Mouse (Mus musculus): ENCODE measurements around the gene Sec31b.

Gene Sec31b

DNA sequence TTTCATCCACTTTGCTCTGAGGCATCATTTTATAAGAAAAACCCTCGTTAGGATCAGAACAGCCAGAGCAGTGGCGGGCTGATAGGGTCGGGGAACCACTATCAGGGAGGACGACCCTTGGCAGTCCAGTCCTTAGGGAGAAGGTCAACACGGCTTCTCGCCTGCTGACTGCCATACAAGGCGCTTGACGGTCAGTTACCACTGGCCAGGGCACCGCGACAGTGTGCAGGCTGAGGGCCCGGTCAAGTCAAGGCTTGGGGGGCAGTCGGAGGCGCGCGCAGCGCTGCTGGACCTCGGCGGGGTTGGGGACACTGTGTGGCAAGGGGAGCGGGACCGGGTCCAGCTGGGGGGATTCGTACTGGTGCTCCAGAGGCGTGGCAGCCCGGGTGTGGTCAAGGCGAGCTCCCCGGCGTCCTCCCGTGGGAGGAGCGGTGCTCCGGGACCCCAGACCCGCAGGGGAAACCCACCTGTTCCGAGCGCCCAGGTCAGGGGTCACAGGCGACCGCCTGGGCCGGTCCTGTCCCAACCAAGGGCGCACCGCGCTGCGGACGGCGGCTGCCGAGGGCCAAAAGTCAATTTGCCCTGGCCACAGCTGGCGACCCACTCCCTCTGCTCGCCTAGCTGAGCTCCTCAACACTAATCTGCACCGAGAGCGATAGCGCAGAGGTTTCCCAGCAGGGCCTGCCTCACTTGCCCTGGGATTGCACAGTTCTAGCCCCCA, at the start of gene Sec31b:
Gene Sec31b, minus strand, starts transcription at position 544 of the 721 bp plus-strand sequence.
- peak; percentile 97 for DNase-seq

DNA sequence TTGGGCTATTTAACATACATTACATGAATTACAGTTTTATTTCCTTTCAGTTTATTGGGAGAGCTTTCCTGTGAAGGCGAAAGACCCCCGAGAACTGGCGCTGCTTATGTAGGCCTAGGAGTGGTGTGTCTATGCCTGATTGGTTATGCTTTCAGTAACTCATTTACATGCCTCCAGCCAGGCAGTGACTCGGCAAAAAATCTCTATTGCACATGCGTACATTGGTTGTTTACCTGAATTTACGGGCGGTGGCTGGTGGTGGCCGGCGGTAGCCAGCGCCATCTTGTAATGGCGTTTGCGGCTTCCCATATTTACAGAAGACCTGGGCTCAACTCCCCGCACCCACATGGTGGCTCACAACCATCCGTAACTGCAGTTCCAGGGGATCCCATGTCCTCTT, 48.5 kb upstream of the Sec31b start:
- no peak for DNase-seq

DNA sequence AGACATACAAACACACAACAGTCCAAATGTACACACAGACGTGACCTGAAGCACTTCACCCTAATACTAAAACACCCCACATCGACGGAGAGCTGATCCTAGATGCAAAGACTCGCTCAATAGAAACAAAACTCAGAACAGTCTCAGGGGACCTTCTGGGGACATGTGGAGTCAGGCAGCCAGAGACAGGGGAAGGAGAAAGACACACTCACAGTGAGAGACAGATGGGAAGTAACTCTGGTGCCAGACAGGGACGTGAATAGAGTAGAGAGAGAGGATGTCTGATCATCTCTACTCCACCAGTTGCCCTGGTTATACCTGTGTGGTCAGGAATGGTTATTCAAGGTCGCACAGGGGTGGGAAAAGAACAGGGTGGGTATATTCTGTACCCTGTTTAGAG, 46.0 kb upstream of the Sec31b start:
- DNase-seq = no peak

DNA sequence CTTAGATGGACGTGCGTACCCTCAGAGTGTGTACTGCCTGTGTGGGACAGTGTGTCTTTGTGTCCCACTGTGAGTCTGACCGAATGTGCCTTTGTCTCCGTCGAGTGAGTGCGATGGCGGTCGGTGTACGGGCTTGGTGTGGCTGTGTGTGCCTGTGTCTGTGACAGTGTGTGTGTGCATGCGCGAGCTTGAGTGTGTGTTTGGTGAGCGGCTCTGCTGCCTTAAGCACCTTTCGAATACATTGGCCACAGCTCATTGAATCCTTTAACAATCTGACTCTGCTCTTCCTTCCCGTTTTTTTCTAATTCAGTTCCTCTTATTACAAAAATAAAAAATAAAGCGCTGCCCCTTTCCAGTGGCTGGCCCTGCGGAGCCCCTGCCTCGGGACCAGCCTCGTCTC, 45.3 kb upstream of the Sec31b start:
- DNase-seq = no peak

DNA sequence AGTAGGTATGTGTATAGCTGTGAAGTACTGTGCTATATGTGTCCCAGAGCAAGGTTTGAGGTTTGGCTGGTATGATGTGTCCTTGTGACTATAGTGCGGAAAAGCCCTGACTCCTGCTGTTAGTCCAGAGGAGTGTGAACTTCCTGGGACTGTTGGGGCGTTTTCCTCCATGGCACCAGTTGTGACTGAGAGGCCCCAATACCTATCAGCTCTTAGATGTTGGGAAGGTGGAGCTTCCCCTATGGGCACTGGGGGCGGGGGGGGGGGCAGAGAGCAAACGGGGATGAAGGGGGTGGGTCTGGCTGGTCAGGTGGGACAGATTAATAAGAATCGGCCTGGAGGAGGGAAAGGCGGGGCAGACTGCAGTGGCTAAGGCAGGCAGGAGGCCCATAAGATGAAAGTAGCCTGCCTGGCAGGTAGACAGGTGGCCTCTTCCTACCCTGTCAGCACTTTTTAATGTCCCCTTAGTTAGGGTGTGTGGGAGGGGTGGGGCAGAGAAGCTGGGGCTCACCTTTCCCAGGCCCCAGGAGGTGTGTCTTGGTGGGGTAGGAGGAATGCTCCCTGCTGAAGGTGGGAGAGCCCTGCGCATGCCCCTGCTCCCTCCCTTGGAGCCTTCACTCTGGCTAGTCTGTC, 44.0 kb upstream of the Sec31b start:
- no peak for DNase-seq

DNA sequence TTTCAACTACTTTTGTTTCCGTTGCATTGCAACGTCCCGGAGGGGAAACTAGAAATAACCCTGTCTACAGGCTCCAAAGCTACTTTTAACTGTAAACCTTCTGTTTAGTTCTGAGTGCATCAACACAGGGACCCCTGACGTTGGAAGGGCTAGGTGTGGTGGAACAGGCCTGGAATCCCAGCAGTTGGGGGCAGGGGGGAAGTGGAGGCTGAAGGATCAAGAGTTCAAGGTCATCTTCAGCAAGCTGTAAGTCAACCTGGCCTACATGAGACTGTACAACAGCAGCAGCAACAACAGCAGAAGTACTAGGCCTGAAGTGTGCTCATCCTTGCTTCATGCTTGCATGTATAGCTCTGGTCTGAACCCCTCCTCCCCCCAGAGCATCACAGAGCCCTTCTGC, 42.4 kb upstream of the Sec31b start:
- DNase-seq = no peak

DNA sequence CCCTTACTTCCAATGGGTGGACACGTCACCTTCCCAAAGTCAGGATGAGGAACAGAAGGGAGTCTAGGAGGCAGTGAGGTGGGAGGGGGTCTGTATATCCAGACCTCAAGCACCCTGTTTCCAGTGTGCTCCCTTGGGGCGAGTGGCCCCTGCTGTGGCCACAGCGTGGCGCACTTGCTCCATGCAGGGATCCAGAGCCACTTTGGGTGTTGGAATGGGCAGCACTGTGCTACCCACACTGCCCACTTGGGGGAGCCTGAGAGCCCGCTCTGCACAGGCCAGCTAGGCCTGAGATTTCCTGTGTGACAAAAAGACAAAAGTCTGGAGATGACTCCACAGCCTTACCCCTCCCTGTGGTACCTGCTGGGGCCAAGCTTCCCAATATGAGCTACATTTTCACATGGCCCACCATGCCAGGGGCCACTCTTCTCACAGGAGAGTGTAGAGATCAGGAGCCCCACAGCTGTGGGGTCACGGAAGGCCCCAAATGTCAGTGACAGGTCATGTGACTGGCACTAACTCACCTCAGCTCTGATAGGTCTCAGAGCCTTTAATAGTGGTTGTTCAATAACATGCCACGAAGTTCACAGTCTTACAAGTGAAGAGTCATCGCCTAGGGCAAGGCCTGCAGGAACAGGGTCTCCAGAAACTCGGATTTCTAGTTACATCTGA, 37.1 kb upstream of the Sec31b start:
- peak; percentile 98 for DNase-seq

DNA sequence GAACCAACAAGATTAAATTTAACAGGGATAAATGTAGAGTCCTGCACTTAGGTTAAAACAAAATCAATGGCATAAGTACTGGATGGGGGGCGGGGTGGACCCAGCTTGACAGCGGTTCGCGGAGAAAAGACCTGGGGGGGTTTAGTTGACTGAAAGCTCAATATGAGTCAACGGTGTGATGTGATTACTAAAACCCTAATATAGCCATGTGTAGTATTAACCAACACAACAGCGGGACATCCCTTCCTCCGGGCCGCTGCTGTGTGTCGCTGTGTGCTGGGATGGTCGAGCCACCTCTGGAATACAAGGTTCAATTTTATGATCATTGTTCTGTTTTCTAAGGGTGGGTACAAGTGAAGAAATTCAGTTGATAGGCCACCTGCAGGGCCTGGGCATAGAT, 36.4 kb upstream of the Sec31b start:
- DNase-seq = no peak

DNA sequence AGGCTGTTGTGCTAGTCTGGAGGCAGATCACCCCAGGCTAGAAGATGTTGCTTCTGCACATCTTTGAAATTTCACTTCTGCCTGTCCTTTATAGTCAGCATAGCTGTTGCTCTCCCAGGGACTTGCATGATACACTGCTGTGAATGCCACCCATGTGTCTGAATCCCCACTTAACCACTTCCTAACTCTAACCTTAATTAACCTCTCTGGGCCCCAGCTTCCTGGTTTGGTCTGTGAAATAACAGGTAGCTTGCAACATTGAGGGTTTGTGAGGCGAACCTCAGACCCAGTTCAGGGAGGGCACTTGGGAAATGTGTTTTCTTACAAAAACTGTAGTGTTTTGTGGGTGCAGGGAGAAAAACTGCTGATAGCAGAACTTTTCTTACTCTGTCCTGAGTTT, 32.4 kb upstream of the Sec31b start:
- DNase-seq = no peak

DNA sequence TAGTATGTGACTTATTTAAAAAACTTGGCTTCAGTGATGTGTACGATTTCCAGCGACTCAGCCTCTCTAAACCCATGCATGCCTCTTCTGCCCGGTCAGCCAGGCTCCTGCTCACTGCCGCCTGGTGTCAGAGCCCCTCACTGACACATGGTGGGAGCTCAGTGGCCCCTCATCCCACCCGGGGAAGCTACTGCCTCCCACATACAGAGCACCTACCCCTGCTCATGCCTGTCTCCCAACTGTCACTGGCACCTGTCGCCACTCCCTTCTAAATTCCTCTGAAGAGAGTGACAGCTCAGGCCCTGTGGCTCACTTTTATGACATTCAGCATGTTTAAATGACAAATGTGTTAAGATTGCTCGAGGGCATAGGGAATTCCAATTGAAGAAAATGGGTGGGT, 30.6 kb upstream of the Sec31b start:
- no peak for DNase-seq

DNA sequence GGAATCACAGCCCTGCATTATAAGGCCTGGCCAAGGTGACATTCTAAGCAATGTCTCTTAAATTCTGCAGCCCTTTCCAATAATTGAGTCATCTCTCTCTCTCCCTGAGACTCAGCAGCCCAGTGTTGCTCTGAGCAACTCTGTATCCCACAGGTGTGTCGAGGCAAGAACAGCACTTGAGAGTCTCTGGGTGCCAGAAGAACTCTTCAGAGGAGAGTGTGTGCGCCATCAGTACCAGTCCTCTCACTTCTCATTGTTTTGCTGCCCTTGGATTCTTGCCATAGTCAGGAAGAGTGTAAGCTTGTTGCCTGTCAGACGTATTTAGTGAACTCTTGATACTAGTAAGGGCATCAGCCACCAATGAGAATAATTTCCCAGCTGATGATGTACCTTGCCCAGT, 22.1 kb upstream of the Sec31b start:
- no peak for DNase-seq

DNA sequence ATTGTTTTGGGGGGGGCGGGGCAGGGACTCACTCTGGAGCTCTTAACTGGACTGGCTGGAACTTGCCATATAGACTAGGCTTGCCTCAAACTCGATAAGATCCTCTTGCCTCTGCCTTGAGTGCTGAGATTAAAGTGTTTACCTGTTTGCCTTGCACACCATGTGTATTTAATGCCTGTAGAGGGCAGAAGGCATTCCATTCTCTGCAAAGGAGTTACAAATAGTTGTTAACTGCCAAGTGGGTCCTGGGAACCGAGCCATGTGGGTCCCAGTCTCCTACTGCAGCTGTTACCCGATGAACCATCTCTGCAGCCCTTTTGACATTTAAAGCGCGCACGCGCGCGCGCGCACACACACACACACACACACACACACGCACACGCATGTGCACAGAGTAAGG, 18.3 kb upstream of the Sec31b start:
- DNase-seq = no peak

DNA sequence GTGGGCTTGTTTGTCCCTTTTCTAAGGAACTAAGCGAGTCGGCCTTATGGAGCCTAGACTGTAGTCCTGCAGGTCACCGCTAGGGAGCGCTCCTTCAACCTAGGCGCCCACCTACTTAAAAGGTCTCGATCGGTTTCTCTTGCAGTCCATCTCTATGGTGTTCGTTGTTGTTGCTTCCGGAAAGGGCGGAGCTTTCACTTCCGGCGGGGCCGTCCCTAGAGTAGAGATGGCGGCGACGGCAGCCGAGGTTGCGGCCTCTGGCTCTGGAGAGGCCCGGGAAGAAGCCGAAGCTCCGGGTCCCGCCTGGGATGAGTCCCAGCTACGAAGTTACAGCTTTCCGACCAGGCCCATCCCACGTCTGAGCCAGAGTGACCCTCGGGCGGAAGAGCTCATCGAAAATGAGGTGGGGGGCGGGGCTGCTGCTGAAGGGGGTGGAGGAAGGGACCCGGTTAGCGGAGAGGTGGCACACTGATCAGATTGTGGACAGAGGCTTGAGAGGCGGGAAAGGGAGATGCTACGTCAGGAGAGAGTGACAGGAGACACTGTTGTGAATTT, 17.1 kb upstream of the Sec31b start, which contains the start of gene Hif1an:
Gene Hif1an, plus strand, starts transcription at position 199 of the 555 bp plus-strand sequence.
- peak; percentile 99 for DNase-seq

DNA sequence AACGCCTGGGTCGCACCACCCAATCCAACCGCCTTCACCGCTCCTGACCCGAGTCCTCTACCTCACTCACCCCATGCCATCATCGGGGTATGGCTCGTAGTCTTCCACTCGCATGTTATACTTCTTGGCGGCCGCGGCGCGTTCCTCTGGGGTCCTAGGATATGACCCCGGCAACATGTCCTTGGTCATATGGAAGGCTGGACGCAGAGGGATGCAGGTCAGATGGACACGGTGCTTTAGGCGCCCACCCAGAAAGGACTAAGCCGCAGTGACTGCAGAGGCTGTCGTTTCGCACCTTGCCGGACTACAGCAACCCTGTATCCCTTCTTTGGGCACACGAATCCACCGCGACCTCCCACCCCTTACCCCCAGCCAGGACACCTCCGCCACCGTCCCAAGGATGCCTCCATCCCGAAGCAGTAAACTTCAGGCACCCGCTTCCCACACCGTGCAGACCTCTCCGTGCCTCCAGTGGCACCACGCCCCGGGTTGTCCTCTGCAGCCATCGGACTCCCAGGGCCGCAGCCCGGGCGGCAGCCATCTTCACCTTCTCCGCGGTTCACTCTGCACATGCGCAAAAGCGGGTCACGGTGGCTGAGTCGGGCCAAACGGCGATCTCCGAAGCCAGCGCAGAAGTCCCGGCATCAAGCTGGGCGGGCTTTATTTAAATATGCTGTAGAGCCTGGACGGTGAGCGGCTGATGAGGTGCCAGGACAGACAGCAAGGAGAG, 9.4 kb upstream of the Sec31b start, which contains the start of gene Ndufb8:
Gene Ndufb8, minus strand, starts transcription at position 580 of the 730 bp plus-strand sequence.
- DNase-seq = peak; percentile 99

DNA sequence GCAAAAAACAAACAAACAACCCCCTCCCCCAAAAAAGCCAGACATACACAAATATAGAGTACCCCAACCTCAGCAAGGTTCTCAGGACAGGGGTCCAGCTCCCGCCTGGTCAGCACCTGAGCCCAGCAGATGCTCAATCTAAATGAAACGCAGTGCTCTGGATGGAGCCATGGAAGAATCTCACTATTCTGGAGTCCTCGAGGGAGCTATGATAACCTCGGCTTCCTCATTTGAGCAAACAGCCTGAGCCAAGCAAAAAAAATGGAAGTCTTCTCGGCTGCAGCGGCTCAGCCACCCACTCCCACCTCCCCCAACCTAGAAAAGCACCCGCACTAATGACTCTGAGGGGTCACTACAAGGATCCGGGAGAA, 8.8 kb upstream of the Sec31b start:
- DNase-seq = peak; percentile 91

DNA sequence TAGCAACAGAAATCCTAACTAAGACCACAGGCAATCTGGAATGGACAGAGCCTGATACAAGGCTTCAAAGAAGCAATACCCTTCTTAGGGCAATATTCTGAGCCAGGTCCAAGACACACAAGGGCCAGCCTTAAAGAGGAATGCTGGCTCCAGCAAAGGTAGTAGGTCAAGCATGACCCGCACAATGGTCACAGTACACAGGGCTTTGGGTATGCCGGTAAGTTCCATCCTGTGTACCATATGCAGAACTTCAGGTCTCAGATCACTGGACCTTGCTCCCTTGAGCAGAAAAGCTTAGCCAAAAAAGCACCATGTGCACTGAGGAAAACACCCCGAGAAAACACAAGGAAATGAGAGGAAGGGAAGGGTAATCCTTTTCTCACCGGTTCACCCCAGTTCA, 7.6 kb upstream of the Sec31b start:
- DNase-seq = no peak

DNA sequence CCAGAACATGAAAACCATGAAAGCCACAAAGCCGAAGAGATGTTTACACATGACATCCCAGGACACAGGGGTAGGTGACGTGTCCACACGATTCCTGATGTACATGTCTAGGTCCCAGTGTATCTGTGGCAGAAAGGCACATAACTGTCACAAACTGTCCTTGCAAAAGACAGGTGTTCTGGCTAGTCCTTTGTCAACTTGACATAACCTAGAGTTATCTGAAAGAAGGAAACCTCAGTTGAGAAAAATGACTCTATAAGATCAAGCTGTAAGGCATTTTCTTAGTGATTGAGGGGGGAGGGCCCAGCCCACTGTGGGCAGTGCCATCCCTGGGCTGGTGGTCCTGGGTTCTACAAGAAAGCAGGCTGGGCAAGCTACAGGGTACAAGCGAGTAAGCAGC, 7.1 kb upstream of the Sec31b start, which contains the start of gene Gm20538:
Gene Gm20538, minus strand, starts transcription at position 101 of the 400 bp plus-strand sequence.
- DNase-seq = no peak

DNA sequence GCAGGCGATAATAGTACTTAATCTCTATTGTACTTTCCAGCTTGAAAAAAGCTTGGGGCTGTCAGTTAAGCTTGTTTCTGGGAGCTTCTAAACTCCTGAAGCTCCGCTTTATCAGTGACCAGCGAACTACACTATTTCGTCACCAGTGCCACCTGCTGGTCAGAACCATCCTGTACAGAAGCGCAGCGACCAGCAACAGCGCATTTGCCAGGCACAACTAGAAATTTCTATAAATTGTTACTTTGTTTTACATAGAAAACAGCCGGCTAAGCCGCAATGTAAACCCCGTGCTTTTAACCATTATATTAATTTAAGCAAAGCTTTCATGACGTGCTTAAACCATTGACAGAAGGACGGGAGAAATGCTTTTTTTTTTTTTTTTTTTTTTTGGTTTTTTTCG, 889 bp downstream of the Sec31b start:
- peak; percentile 94 for DNase-seq

DNA sequence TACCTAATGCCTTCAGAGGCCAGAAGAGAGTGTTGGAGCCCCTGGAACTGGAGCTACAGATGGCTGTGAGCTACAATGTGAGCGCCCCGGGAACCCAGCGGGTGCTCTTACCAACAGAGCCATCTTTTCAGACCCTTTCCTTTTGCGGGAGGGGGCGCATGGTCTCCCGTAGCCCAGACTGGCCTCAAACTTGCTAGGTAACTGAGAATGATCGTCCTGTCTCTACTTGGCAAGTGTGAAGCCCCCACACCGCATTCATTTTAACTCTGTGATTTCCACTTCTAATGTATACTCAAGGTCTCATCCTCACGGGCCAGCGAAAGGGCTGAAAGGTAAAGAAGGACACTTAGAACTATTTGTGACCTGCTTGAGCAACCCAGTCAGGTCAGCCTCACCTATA, 1.3 kb downstream of the Sec31b start:
- DNase-seq = peak; percentile 93

DNA sequence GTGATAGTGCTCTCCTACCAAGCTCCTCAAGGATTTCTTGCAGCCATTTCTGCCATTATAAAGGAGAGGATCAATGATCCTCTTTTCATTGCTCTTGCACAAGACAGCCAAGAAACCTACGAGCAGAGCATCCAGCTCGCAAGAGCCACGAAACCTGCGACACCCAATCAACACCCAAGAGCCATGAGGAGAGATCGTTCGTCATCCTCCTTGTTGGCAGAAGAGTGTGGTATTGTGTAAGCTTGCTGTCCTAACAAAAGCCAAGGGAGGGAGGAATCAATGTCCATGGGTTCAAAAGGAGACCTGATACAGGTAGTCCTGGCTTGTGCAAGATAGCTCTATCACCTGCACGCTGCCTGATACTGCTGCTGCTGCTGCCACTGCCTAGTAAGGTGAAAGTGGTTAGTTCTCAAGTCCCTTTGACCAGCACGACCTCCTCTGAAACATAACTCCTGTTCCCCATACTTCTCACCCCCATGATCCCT, 2.9 kb downstream of the Sec31b start:
- DNase-seq = no peak

DNA sequence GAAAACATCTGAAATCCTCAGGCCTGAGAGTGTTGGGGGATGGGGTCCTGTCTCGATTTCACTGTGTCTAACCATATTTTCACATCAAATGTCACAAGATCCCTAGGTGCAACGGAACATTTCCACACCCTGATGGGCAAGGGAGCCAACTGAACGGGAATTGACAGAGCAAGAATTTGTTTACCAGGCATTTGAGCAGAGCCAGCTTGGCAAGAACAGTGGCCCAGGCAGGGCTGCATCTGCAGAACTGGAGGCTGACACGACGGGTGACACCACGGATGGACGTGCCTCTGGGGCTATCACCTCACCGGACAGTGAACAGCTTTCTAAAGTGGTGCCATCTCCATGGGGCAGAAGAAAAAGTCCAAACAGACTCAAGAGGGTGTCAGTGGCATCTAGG, 8.2 kb downstream of the Sec31b start:
- no peak for DNase-seq

DNA sequence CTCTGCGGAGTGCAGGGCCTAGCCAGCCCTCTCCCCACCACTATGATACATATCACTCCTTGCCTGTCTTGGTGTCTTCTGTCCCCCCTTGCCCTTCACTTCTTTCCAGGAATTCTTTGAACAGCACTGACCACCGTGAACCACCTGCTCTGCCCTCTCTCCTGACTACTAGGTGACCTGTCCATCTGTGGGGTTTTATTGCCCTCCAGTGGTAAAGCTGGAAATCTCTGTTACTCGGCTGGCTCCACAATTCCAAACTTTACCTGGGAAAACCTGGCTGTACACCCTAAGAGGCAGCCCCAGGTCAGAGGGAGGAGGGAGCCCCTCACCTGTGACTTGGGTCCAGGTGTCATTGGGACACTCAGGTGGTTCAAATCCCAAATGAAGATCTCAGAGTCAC, 10.3 kb downstream of the Sec31b start:
- no peak for DNase-seq

DNA sequence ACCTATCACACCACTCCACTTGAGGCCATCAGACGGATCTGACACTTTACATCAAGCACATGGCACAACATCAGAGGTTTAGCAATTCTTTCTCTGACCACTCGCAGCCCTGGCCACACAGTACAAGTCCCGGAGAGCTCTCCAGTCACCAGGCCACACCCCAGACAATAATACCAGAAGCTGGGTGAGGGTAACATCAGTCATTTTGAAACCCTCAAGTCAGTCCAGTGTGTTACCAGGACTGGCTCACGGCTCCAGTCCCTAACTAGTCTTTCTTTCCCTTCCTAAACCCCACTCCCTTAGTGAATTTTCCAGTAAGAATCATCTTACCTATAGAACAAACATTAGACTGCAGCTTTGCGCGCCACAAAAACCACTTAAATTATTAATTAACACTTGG, 15.6 kb downstream of the Sec31b start:
- no peak for DNase-seq
